Mouse (Mus musculus): ENCODE results near the gene Klhl40. TPM values are rescaled to one million over a fixed set of nuclear protein-coding genes. Genes with fewer than 3 reads are reported as not detected.

The Klhl40 gene
- total RNA-seq, 2 experiments from 2014 or later = 3.3 to 4.6 TPM

GRCm38 (mm10) chr9:121791206-121791605 lies 13.8 kb downstream of the Klhl40 start:
- Histone ChIP-seq H3K4me3 (peak overlapping the region; percentile 36), H3K27ac (peak overlapping the region; percentile 55)
- DNase-seq (ENCODE audit: low spot score in 2 of 2) = peak; percentile 50 to 52
- TF ChIP-seq CTCF (conservative IDR thresholded peaks at IDR 0.05) = no peak

- no peak for TF ChIP-seq CTCF (conservative IDR thresholded peaks at IDR 0.05)
- Histone ChIP-seq H3K4me3 (peak within 1 kb of the TSS; percentile 36), H3K27ac (peak within 1 kb of the TSS; percentile 55)
- no peak for DNase-seq (ENCODE audit: low spot score in 2 of 2)
Observed at GRCm38 (mm10) chr9:121791757-121792521, 14.5 kb downstream of the Klhl40 start, which contains the start of gene Hhatl. Gene Hhatl (minus strand): TSS chr9:121792507.

GRCm38 (mm10) chr9:121794972-121795539 lies 17.6 kb downstream of the Klhl40 start:
- no peak for DNase-seq (ENCODE audit: low spot score in 2 of 2)
- no peak for TF ChIP-seq CTCF (conservative IDR thresholded peaks at IDR 0.05)
- Histone ChIP-seq H3K27ac (peak overlapping the region; percentile 55; the same call in 1 of the 2 replicates), H3K4me3 (no peak overlapping the region)

GRCm38 (mm10) chr9:121797722-121798121 lies 20.3 kb downstream of the Klhl40 start:
- no peak for TF ChIP-seq CTCF (conservative IDR thresholded peaks at IDR 0.05)
- Histone ChIP-seq H3K4me3 (no peak overlapping the region), H3K27ac (no peak overlapping the region)
- DNase-seq (ENCODE audit: low spot score in 2 of 2) = no peak

GRCm38 (mm10) chr9:121798887-121799520 lies 21.6 kb downstream of the Klhl40 start:
- no peak for DNase-seq (ENCODE audit: low spot score in 2 of 2)
- no peak for TF ChIP-seq CTCF (conservative IDR thresholded peaks at IDR 0.05)
- Histone ChIP-seq H3K4me3 (no peak overlapping the region), H3K27ac (no peak overlapping the region)

GRCm38 (mm10) chr9:121802747-121803146 lies 25.3 kb downstream of the Klhl40 start:
- DNase-seq (ENCODE audit: low spot score in 2 of 2) = no peak
- no peak for TF ChIP-seq CTCF (conservative IDR thresholded peaks at IDR 0.05)

GRCm38 (mm10) chr9:121807546-121807945 lies 30.1 kb downstream of the Klhl40 start:
- Histone ChIP-seq H3K27ac (peak overlapping the region; percentile 93), H3K4me3 (no peak overlapping the region)
- TF ChIP-seq CTCF (conservative IDR thresholded peaks at IDR 0.05) = no peak
- DNase-seq (ENCODE audit: low spot score in 2 of 2) = no peak

More at GRCm38 (mm10) chr9:121802747-121803146, 25.3 kb downstream of the Klhl40 start:
- Histone ChIP-seq H3K4me3 (no peak overlapping the region), H3K27ac (no peak overlapping the region)

GRCm38 (mm10) chr9:121807947-121808346 lies 30.5 kb downstream of the Klhl40 start:
- Histone ChIP-seq H3K27ac (peak overlapping the region; percentile 93), H3K4me3 (no peak overlapping the region)
- no peak for TF ChIP-seq CTCF (conservative IDR thresholded peaks at IDR 0.05)
- no peak for DNase-seq (ENCODE audit: low spot score in 2 of 2)

- no peak overlapping the region for H3K4me3 ChIP-seq
- no peak for TF ChIP-seq CTCF (conservative IDR thresholded peaks at IDR 0.05)
- no peak for DNase-seq (ENCODE audit: low spot score in 2 of 2)
- peak overlapping the region; percentile 93 for H3K27ac ChIP-seq
Observed at GRCm38 (mm10) chr9:121808511-121808910, 31.1 kb downstream of the Klhl40 start.

- Histone ChIP-seq H3K27ac (peak overlapping the region; percentile 93), H3K4me3 (no peak overlapping the region)
- TF ChIP-seq CTCF (conservative IDR thresholded peaks at IDR 0.05) = no peak
- DNase-seq (ENCODE audit: low spot score in 2 of 2) = peak; percentile 65 to 77
Observed at GRCm38 (mm10) chr9:121810081-121810821, 32.8 kb downstream of the Klhl40 start.

- Histone ChIP-seq H3K27ac (no peak overlapping the region), H3K4me3 (no peak overlapping the region)
- no peak for TF ChIP-seq CTCF (conservative IDR thresholded peaks at IDR 0.05)
- DNase-seq (ENCODE audit: low spot score in 2 of 2) = no peak
Observed at GRCm38 (mm10) chr9:121815183-121815582, 37.8 kb downstream of the Klhl40 start.

- Histone ChIP-seq H3K27ac (peak overlapping the region; percentile 95), H3K4me3 (no peak overlapping the region)
- DNase-seq (ENCODE audit: low spot score in 2 of 2) = peak; percentile 43 to 61
- TF ChIP-seq CTCF (conservative IDR thresholded peaks at IDR 0.05) = no peak
Observed at GRCm38 (mm10) chr9:121819073-121819770, 41.8 kb downstream of the Klhl40 start.

Data from layer of hippocampus, adult 2 months (tissue).